Mouse (Mus musculus) stomach, embryonic 16.5 days (tissue): ENCODE results near the gene Gm20481. TPM values are rescaled to one million over a fixed set of nuclear protein-coding genes. Genes with fewer than 3 reads are reported as not detected.
A peak's percentile ranks its signal among the peaks of the same experiment; 100 is the strongest.

Source experiments
- ATAC-seq: fragments of 200-750 bp; cut with Nextera tagmentation; 2 replicates; pipeline ENCODE4 v1.8.0; 2017; ENCODE audit warnings: moderate number of reproducible peaks, moderate TSS enrichment; ENCODE audit not compliant: insufficient read depth, low FRiP score
- H3K27ac ChIP-seq: fragments of 300-500 bp; sonication (generic); 2 replicates; pipeline ENCODE4 v1.5.1; 2014; ENCODE audit warnings: low read length
- H3K27me3 ChIP-seq: fragments of 300-500 bp; sonication (generic); 2 replicates; pipeline ENCODE4 v1.6.1; 2014; ENCODE audit warnings: low read length, control low read depth, mixed read lengths; ENCODE audit not compliant: control insufficient read depth, insufficient read depth
- H3K36me3 ChIP-seq: fragments of 300-500 bp; sonication (generic); 2 replicates; pipeline ENCODE4 v1.6.1; 2014; ENCODE audit warnings: low read length; ENCODE audit not compliant: control insufficient read depth, insufficient read depth
- H3K4me1 ChIP-seq: fragments of 300-500 bp; sonication (generic); 2 replicates; pipeline ENCODE4 v1.6.1; 2014; ENCODE audit warnings: low read length, control low read depth, mixed read lengths; ENCODE audit not compliant: control insufficient read depth, insufficient read depth
- H3K4me2 ChIP-seq: fragments of 300-500 bp; sonication (generic); 2 replicates; pipeline ENCODE4 v1.6.1; 2014; ENCODE audit warnings: low read depth, low read length, mixed read lengths
- H3K4me3 ChIP-seq: fragments of 300-500 bp; sonication (generic); replicated peaks from 2 replicates; pipeline ENCODE4 v1.5.1; 2014; ENCODE audit warnings: mild to moderate bottlenecking, low read length
- H3K9ac ChIP-seq: fragments of 300-500 bp; sonication (generic); 2 replicates; pipeline ENCODE4 v1.6.1; 2014; ENCODE audit warnings: low read length
- H3K9me3 ChIP-seq: fragments of 300-500 bp; sonication (generic); replicated peaks from 2 replicates; pipeline ENCODE4 v1.6.1; 2016; ENCODE audit warnings: low read length, control low read depth; ENCODE audit not compliant: control insufficient read depth
- WGBS: fragments of 180-500 bp; shearing (Covaris S2); extraction: QIAGEN DNeasy Blood & Tissue Kit; methylation state at CpG from one replicate; pipeline ENCODE4 v1.1.7; 2014; 5-methylcytosine and 5-hydroxymethylcytosine counted together
- polyA plus RNA-seq: library from polyadenylated mRNA; unstranded; fragments of >200 nt; fragmentation: Nextera tagmentation; extraction: Ambion mirVana; gene quantifications from 2 replicates; pipeline ENCODE4 v1.2.1, GENCODE M21; 2015

The Gm20481 gene
- polyA plus RNA-seq, 1 experiment from 2014 or later: 0.27 TPM

DNA sequence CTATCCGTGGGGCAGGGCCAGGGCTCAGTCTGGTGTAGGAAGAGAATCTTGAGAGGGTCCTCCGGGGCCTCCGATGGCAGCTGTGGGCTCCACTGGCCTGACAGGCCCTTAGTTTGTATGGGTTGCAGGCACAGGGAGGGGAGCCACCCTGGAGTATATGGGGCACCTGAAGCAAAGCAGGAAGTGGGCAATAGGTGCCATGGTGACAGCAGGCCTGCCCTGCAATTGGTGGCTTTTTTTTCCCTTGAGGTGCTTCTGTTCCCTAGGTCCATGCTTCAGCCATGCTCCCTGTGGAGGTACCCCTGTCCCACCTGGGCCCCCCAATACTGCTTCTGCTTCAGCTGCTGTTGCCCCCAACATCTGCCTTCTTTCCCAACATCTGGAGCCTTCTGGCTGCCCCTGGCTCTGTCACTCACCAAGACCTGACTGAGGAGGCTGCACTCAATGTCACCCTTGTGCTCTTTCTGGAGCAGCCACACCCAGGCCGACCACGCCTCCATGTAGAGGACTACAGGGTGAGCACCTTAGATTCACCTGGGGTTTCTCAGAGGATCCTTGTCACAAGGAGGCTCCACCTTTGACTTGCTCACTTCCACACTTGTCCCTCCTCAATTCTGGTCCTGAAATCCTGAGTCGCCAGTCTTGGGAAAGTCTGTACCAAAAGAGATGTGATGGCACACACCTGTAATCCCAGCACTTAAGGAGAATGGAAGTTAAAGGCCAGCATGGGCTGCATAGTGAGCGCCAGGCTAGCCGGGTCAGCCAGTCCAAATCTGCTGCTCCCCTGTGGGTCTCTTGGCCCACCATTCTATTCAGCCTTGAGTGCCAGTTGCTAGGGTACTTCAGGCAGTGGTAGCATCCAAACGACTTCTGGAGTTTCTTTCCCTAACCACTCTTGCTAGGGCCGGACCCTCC, 47.3 kb downstream of the Gm20481 start:
- Histone ChIP-seq H3K9ac (peak overlapping the region; percentile 54; the same call in 1 of the 2 replicates), H3K27ac (peak overlapping the region; percentile 61), H3K27me3 (no peaks in the 10 kb centered on the region), H3K4me2 (no peak overlapping the region), H3K36me3 (peaks cover 22% of the 10 kb centered on the region), H3K4me1 (peaks cover 19% of the 10 kb centered on the region), H3K9me3 (no peaks in the 10 kb centered on the region), H3K4me3 (no peak overlapping the region)
- no peak for ATAC-seq
- WGBS: 74% methylated on average over 10 of the region's 10 CpGs

DNA sequence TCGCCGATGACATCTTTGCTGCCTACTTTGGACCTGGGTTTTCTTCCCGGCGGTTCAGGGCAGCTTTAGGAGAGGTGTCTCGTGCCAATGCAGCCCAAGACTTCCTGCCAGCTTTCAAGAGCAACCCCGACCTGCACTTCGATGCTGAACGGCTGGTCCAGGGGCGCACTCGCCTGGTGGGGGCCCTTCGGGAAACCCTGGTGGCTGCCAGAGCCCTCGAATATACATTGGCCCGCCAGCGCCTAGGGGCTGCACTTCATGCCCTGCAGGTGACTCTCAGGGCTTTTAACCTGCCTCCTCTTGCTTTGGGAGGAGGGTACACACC, 48.0 kb downstream of the Gm20481 start:
- no peak overlapping the region for H3K9ac ChIP-seq
- H3K4me2 ChIP-seq: no peak overlapping the region
- peaks cover 21% of the 10 kb centered on the region for H3K4me1 ChIP-seq
- H3K27ac ChIP-seq: no peak overlapping the region
- peaks cover 20% of the 10 kb centered on the region for H3K36me3 ChIP-seq
- no peak overlapping the region for H3K4me3 ChIP-seq
- 66% methylated on average over 14 of the region's 14 CpGs for WGBS
- no peaks in the 10 kb centered on the region for H3K9me3 ChIP-seq
- no peaks in the 10 kb centered on the region for H3K27me3 ChIP-seq
- ATAC-seq: no peak

DNA sequence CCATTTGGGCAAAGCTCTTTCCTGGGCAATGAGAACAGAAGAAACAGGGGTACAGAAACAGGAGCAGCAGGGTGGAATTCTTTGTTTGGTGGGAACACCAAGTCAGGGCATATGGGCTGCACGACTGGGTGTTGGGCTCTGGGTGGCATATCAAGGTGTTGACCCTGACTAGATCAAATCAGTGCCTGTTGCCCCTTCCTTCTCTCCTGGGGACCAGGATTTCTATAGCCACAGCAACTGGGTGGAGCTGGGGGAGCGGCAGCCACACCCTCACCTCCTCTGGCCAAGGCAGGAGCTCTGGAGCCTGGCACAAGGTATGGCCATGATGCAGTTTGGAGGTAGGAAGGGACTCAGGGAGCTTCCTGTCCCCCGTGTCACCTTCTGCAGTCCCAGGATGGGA, 48.5 kb downstream of the Gm20481 start:
- Histone ChIP-seq H3K9me3 (no peaks in the 10 kb centered on the region), H3K36me3 (peaks cover 16% of the 10 kb centered on the region; the same call in 1 of the 2 replicates), H3K27me3 (no peaks in the 10 kb centered on the region), H3K4me3 (no peak overlapping the region), H3K27ac (no peak overlapping the region), H3K4me2 (no peak overlapping the region), H3K9ac (no peak overlapping the region), H3K4me1 (peaks cover 21% of the 10 kb centered on the region)
- no peak for ATAC-seq
- 69% methylated on average over 3 of the region's 3 CpGs for WGBS

DNA sequence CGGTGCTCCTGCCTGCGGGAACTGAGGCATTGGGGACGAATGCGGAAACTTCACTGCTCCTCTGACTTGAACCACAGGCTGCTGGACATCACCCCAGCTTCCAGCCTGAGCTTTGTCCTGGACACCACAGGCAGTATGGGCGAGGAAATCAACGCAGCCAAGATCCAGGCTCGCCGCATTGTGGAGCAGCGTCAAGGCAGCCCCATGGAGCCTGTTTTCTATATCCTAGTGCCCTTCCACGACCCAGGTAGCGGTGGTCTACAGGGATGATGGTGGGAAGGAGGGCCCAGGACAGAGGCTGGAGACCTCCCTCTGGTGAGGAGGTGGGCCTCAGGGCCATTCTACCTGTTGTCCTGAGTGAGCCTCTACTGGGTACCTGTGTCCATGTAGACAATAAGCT, 50.2 kb downstream of the Gm20481 start:
- Histone ChIP-seq H3K9ac (no peak overlapping the region), H3K4me3 (no peak overlapping the region), H3K4me1 (peaks cover 25% of the 10 kb centered on the region), H3K4me2 (no peak overlapping the region), H3K36me3 (0 out of 2 replicates have a peak, but pooled peaks cover 4% of the 10 kb centered on the region), H3K27ac (no peak overlapping the region), H3K27me3 (no peaks in the 10 kb centered on the region), H3K9me3 (no peaks in the 10 kb centered on the region)
- 79% methylated on average over 11 of the region's 11 CpGs for WGBS
- no peak for ATAC-seq

DNA sequence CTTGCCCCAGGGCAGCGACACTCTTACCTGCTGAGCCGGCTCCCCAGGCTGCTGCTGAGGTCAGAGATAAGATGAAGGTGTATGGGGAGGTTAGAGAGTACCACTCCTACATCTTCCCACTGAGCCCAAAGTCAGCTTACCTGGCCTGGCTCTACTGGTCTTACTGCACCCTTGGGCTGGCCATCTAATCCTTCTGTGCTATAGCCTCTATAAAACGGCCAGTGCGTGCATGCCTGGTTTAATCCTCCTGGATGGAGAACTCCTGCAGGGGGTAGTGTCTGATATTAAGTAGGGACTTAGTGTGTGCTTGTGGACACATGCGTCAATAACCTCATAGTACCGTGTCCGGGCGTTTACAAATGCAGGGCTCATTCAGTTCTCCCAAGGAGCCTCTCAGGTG, 50.8 kb downstream of the Gm20481 start:
- H3K36me3 ChIP-seq: no peaks in the 10 kb centered on the region
- H3K4me1 ChIP-seq: peaks cover 25% of the 10 kb centered on the region
- H3K9me3 ChIP-seq: no peaks in the 10 kb centered on the region
- no peak overlapping the region for H3K9ac ChIP-seq
- H3K4me3 ChIP-seq: no peak overlapping the region
- 83% methylated on average over 8 of the region's 8 CpGs for WGBS
- no peak overlapping the region for H3K27ac ChIP-seq
- no peak overlapping the region for H3K4me2 ChIP-seq
- no peak for ATAC-seq
- H3K27me3 ChIP-seq: no peaks in the 10 kb centered on the region

DNA sequence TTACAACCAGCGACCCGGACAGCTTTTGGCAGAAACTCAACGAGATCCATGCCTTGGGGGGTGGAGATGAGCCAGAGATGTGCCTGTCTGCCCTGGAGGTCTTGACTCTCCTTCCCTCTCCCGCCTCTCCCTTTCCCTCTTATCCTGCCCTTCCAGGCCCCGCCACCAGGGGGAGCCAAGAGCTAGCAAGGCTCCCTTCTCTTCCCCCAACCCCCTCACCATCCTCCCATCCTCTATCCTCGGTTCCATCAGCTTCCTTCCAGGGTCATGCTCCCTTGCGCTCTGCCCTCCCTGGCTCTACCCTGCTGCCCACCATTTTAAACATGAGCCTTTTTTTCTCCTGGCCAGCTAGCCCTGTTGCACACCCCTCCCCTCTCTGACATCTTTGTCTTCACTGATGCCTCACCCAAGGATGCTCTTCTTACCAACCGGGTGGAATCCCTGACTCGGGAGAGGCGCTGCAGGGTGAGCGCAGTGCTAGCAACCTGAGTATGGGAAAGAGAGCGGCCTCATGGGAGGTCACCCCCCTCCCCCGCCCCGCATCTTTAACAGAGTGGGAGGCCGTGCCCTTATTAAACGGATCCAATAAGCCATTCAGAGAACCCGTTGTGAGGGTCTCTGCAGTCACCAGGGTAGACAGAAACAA, 51.6 kb downstream of the Gm20481 start:
- no peak overlapping the region for H3K4me3 ChIP-seq
- no peaks in the 10 kb centered on the region for H3K36me3 ChIP-seq

More for the DNA sequence above, 51.6 kb downstream of the Gm20481 start:
- H3K9ac ChIP-seq: 0 out of 2 replicates have a peak overlapping the region, but pooled peaks have one; percentile 1
- 11% methylated on average over 16 of the region's 17 CpGs for WGBS
- no peak overlapping the region; the same call in 1 of the 2 replicates for H3K27ac ChIP-seq
- H3K9me3 ChIP-seq: no peaks in the 10 kb centered on the region
- no peak overlapping the region for H3K4me2 ChIP-seq
- no peaks in the 10 kb centered on the region for H3K27me3 ChIP-seq
- ATAC-seq: peak; percentile 42; the same call in 1 of the 2 replicates
- H3K4me1 ChIP-seq: peaks cover 29% of the 10 kb centered on the region

Other genes with a start within 250 kb of the Gm20481 start
- gene C4b, start 226.0 kb upstream of the Gm20481 start, polyA plus RNA-seq: 0.89 and 0.99 TPM in 2 replicates
- gene Cyp21a1, start 165.4 kb upstream of the Gm20481 start, polyA plus RNA-seq: 0.21 and 6.9 TPM in 2 replicates
- gene Stk19, start 133.0 kb upstream of the Gm20481 start, polyA plus RNA-seq: 23.8 and 25.8 TPM in 2 replicates
- 48.9 and 53.3 TPM in 2 replicates for gene Dxo, start 132.9 kb upstream of the Gm20481 start, polyA plus RNA-seq
- gene Skiv2l, start 119.7 kb upstream of the Gm20481 start, polyA plus RNA-seq: 45.0 and 48.1 TPM in 2 replicates
- gene Nelfe, start 119.5 kb upstream of the Gm20481 start, polyA plus RNA-seq: 89.5 and 96.4 TPM in 2 replicates
- 27.8 and 28.9 TPM in 2 replicates for gene Cfb, start 107.4 kb upstream of the Gm20481 start, polyA plus RNA-seq
- 1.0 and 1.1 TPM in 2 replicates for gene Zbtb12, start 90.4 kb upstream of the Gm20481 start, polyA plus RNA-seq
- 0.49 TPM in 1 of 2 replicates, not detected in the other for gene Gm20547, start 87.9 kb upstream of the Gm20481 start, polyA plus RNA-seq
- gene C2, start 71.6 kb upstream of the Gm20481 start, polyA plus RNA-seq: 4.4 and 5.5 TPM in 2 replicates
- 61.0 and 61.1 TPM in 2 replicates for gene Ehmt2, start 71.4 kb upstream of the Gm20481 start, polyA plus RNA-seq
- 19.3 and 21.1 TPM in 2 replicates for gene Slc44a4, start 55.4 kb upstream of the Gm20481 start, polyA plus RNA-seq
- 36.7 and 40.6 TPM in 2 replicates for gene Neu1, start 38.7 kb upstream of the Gm20481 start, polyA plus RNA-seq
- gene Hspa1b, start 10.7 kb upstream of the Gm20481 start, polyA plus RNA-seq: 0.94 and 1.4 TPM in 2 replicates
- gene Hspa1a, start 2.2 kb downstream of the Gm20481 start, polyA plus RNA-seq: 13.7 and 16.3 TPM in 2 replicates
- gene Hspa1l, start 2.8 kb downstream of the Gm20481 start, polyA plus RNA-seq: 0.96 and 1.4 TPM in 2 replicates
- gene Lsm2, start 11.9 kb downstream of the Gm20481 start, polyA plus RNA-seq: 145 and 146 TPM in 2 replicates
- gene Vars, start 31.1 kb downstream of the Gm20481 start, polyA plus RNA-seq: 81.1 and 82.1 TPM in 2 replicates
- 0.26 and 0.42 TPM in 2 replicates for gene Vwa7, start 46.7 kb downstream of the Gm20481 start, polyA plus RNA-seq
- 14.2 and 14.3 TPM in 2 replicates for gene Sapcd1, start 58.1 kb downstream of the Gm20481 start, polyA plus RNA-seq
- 3.9 and 4.2 TPM in 2 replicates for gene Msh5, start 76.8 kb downstream of the Gm20481 start, polyA plus RNA-seq
- gene Clic1, start 80.1 kb downstream of the Gm20481 start, polyA plus RNA-seq: 396 and 441 TPM in 2 replicates
- 190 and 193 TPM in 2 replicates for gene Ddah2, start 89.1 kb downstream of the Gm20481 start, polyA plus RNA-seq
- 50.6 and 109 TPM in 2 replicates for gene Ly6g6c, start 95.5 kb downstream of the Gm20481 start, polyA plus RNA-seq
- gene Mpig6b, start 96.3 kb downstream of the Gm20481 start, polyA plus RNA-seq: 0.48 and 1.0 TPM in 2 replicates
- 32.3 and 49.2 TPM in 2 replicates for gene Ly6g6e, start 107.0 kb downstream of the Gm20481 start, polyA plus RNA-seq
- gene Ly6g6d, start 108.2 kb downstream of the Gm20481 start, polyA plus RNA-seq: 3.2 and 4.1 TPM in 2 replicates
- 0.46 and 0.54 TPM in 2 replicates for gene Ly6g6f, start 115.7 kb downstream of the Gm20481 start, polyA plus RNA-seq
- gene Abhd16a, start 119.4 kb downstream of the Gm20481 start, polyA plus RNA-seq: 95.8 and 97.9 TPM in 2 replicates
- not detected in 2 replicates for gene Ly6g5c, start 138.4 kb downstream of the Gm20481 start, polyA plus RNA-seq
- gene Ly6g5b, start 145.5 kb downstream of the Gm20481 start, polyA plus RNA-seq: 0.53 and 0.89 TPM in 2 replicates
- 18.1 and 19.4 TPM in 2 replicates for gene Gpank1, start 151.5 kb downstream of the Gm20481 start, polyA plus RNA-seq
- 245 and 269 TPM in 2 replicates for gene Csnk2b, start 152.1 kb downstream of the Gm20481 start, polyA plus RNA-seq
- gene D17H6S53E, start 156.5 kb downstream of the Gm20481 start, polyA plus RNA-seq: 11.7 and 14.2 TPM in 2 replicates
- gene Apom, start 162.1 kb downstream of the Gm20481 start, polyA plus RNA-seq: 24.9 and 34.0 TPM in 2 replicates
- 41.2 and 48.4 TPM in 2 replicates for gene Bag6, start 165.3 kb downstream of the Gm20481 start, polyA plus RNA-seq
- gene Prrc2a, start 195.0 kb downstream of the Gm20481 start, polyA plus RNA-seq: 111 and 125 TPM in 2 replicates
- 19.9 and 20.2 TPM in 2 replicates for gene Aif1, start 206.2 kb downstream of the Gm20481 start, polyA plus RNA-seq
- 28.1 and 29.9 TPM in 2 replicates for gene Lst1, start 218.5 kb downstream of the Gm20481 start, polyA plus RNA-seq
- gene Ltb, start 224.5 kb downstream of the Gm20481 start, polyA plus RNA-seq: 2.0 TPM in 2 replicates
- gene Tnf, start 232.1 kb downstream of the Gm20481 start, polyA plus RNA-seq: 0.32 TPM in 1 of 2 replicates, not detected in the other
- 0.44 and 0.46 TPM in 2 replicates for gene Lta, start 235.4 kb downstream of the Gm20481 start, polyA plus RNA-seq